Mouse (Mus musculus) liver, adult 2 months (tissue): ENCODE measurements around the gene Filip1l.

ENCODE experiments used
- CTCF ChIP-seq: fragments of 200-500 bp; IDR thresholded peaks from 2 replicates; pipeline ENCODE4 v1.5.1; 2011; ENCODE audit warnings: low read depth, low read length, control low read depth
- POLR2A ChIP-seq: fragments of 200-500 bp; IDR thresholded peaks from 2 replicates; pipeline ENCODE4 v1.6.1; 2011; ENCODE audit warnings: low read length, control low read depth; ENCODE audit not compliant: insufficient read depth; ENCODE audit errors: extremely low read depth

- TF ChIP-seq CTCF (no peak), POLR2A (no peak)
These were observed 197.2 kb downstream of the Filip1l start for GRCm38 (mm10) chr16:57550088-57550487.
